Mouse (Mus musculus) mesoderm, embryonic 11.5 days (tissue): ENCODE data around the gene Gm14401.
"Not testable (repeated sequence)": the region's sequence is repeated elsewhere in the genome, so short reads cannot be mapped to it uniquely, and the experiment has no call there.

ENCODE experiments used
- DNase-seq: peaks from one replicate; pipeline ENCODE4 v3.0.0-alpha.2; 2012; ENCODE audit warnings: low read depth, low spot score

Gene Gm14401

DNA sequence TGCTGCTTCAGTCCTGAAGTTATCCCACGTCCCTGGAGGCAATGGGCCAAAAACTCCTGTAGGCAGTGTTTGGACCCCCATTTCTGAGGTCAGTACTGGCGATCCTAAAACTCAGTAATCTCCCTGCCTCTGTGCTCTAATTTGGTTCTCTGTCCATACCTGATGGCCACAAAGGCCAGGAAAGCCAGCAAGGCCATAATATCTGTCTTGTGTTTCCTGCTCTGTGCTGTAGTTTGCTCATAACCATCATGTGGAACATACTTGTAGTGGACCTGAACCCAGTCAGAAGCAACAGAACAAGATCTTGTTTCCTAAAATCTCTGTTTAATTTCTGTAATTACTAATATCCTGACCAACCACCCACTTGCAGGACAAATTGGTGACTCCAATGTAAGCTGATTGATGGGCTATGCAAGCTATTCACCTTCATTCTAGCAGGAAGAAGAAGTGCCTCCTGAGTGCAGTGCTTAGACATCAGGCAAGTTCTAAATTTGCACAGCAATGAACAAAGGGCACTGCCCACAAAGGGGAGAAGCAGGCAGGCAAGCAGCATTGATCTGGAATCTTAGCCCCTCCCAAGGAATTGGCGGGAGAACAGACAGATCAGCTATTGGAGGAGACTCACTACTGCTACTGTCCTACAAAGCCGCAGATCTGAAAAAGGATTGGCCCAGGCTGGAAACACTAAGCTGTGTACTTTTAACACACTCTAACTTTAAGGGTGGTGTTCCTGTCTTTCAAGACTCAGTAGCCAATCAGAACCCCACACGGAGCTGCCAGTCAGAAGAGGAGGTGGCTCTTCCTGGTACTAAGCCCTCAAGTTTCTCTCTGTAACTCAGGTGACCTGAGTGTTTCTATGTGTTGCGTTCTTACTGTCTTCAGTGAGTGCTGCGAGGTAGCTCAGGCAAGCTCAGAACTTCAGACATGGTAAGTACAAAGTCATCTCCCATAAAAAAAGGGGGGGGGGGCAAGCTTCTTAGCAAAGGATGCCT lies at the start of gene Gm14401:
TSS of gene Gm14401 (plus strand) at position 889 of the 992 bp plus-strand sequence.
- DNase-seq: not testable (repeated sequence)

GRCm38 (mm10) chr2:177072807-177073206 lies 1.3 kb upstream of the Gm14401 start:
- DNase-seq: not testable (repeated sequence)

DNA sequence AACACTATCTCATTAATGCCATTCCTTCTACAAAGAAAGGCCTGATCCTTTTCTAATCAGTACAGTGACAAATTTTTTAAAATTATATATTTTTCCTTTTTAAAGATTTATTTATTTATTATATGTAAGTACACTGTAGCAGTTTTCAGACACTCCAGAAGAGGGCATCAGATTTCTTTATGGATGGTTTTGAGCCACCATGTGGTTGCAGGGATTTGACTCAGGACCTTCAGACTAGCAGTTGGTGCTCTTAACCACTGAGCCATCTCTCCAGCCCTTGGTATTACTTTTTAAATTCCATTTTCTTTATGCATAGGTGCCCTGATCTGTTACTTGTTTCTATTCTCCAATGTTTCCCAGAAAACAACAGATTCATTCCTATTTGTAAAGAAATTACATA lies 895 bp downstream of the Gm14401 start:
- not testable (repeated sequence) for DNase-seq

- DNase-seq: not testable (repeated sequence)
Measured at GRCm38 (mm10) chr2:177079866-177080265, 5.7 kb downstream of the Gm14401 start.

DNA sequence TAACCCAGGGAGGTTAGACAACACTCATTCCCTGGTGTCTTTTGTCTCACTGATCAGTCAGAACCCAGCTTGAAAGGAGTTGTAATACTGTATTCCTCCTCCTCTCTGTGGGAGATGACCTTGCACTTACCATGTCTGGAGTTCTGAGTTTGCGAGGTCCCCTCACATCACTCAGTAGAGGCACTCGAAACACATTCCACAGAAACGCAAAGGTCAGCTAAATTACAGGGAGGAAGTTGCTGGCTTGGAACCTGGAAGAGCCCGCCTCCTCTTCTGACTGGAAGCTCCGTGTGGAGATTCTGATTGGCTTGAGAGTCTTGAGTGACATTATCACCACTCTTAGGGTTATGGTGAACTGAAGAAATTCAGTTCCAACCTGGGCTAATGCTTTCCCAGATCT lies 35.0 kb downstream of the Gm14401 start:
- DNase-seq: not testable (repeated sequence)

DNA sequence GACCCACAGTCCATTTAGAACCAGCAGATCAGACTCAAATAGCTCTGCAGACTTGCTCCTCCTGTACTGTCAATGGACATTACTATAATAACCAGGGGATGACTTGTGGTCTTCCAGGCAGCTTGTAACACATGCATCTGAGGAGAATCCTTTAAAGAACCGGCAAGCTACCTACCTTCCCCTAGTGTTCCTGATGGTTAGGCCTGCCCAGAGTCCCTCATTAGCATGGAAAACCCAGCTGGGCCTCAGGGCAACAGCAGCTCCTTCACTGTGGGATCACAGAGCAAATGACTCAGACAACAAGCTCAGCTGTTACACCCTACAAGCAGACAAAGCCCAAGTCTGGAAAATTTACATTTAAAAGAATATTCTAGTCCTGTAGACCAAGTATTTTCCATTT lies 55.0 kb downstream of the Gm14401 start:
- DNase-seq: not testable (repeated sequence)
